ENCODE assay signal across 9 mouse cellular contexts in genomic region chr15:91048951-91049495, GRCm38 (mm10). TPM values are rescaled to one million over a fixed set of nuclear protein-coding genes. Genes with fewer than 3 reads are reported as not detected.
DNase-seq lines count a peak whose midpoint lies in the region; ATAC-seq lines count a peak whose summit lies in the region.
"Had no signal": no experiment of that assay in that cellular context is flagged by ENCODE, and none has a peak within 500 bp of the region (broad histone marks: within the 10 kb centered on the region; RNA-seq: fewer than 3 reads in every experiment).

No protein-coding gene starts in this region.

- no peaks in the 10 kb centered on the region for H3K27me3 ChIP-seq in heart, embryonic 12.5 days (replicated peaks)
- no peaks in the 10 kb centered on the region for H3K27me3 ChIP-seq in forebrain, embryonic 11.5 days (ENCODE audit: control insufficient read depth, insufficient read depth, low read length)
- no peaks in the 10 kb centered on the region for H3K27me3 ChIP-seq in kidney, embryonic 15.5 days
- H3K27me3 ChIP-seq in lung, embryonic 15.5 days: no peaks in the 10 kb centered on the region
- no peaks in the 10 kb centered on the region for H3K27me3 ChIP-seq in stomach, embryonic 15.5 days (replicated peaks)

- peak; percentile 62 for ATAC-seq in heart, embryonic 12.5 days (ENCODE audit: insufficient number of reproducible peaks, low FRiP score)
- peak; percentile 18 for ATAC-seq in forebrain, embryonic 11.5 days (replicated peaks; ENCODE audit: low FRiP score)
- ATAC-seq in kidney, embryonic 15.5 days (replicated peaks; ENCODE audit: low FRiP score): peak; percentile 68
- peak; percentile 69 for ATAC-seq in lung, embryonic 15.5 days (ENCODE audit: borderline replicate concordance, extremely low read depth, low FRiP score, low TSS enrichment)
- peak; percentile 32 for ATAC-seq in stomach, embryonic 15.5 days (ENCODE audit: insufficient read depth, low FRiP score, low read depth)

- no peaks in the 10 kb centered on the region for H3K9me3 ChIP-seq in heart, embryonic 12.5 days (replicated peaks)
- no peaks in the 10 kb centered on the region for H3K9me3 ChIP-seq in forebrain, embryonic 11.5 days (ENCODE audit: control insufficient read depth, low read length)
- no peaks in the 10 kb centered on the region for H3K9me3 ChIP-seq in kidney, embryonic 15.5 days (replicated peaks)
- no peaks in the 10 kb centered on the region for H3K9me3 ChIP-seq in lung, embryonic 15.5 days
- H3K9me3 ChIP-seq in stomach, embryonic 15.5 days: no peaks in the 10 kb centered on the region

- H3K36me3 ChIP-seq in heart, embryonic 12.5 days: no peaks in the 10 kb centered on the region
- no peaks in the 10 kb centered on the region for H3K36me3 ChIP-seq in forebrain, embryonic 11.5 days (ENCODE audit: control insufficient read depth, insufficient read depth, low read length)
- no peaks in the 10 kb centered on the region for H3K36me3 ChIP-seq in kidney, embryonic 15.5 days
- H3K36me3 ChIP-seq in lung, embryonic 15.5 days: no peaks in the 10 kb centered on the region
- H3K36me3 ChIP-seq in stomach, embryonic 15.5 days: no peaks in the 10 kb centered on the region
- H3K36me3 ChIP-seq: G1E had no signal

- peak overlapping the region; percentile 68 for H3K4me3 ChIP-seq in heart, embryonic 12.5 days
- peak overlapping the region; percentile 94 for H3K4me3 ChIP-seq in forebrain, embryonic 11.5 days (ENCODE audit: low read depth, low read length)
- peak overlapping the region; percentile 89 for H3K4me3 ChIP-seq in kidney, embryonic 15.5 days (replicated peaks)
- H3K4me3 ChIP-seq in lung, embryonic 15.5 days: peak overlapping the region; percentile 94
- peak overlapping the region; percentile 92 for H3K4me3 ChIP-seq in stomach, embryonic 15.5 days (replicated peaks)

- H3K4me1 ChIP-seq in heart, embryonic 12.5 days (replicated peaks): 0 out of 2 replicates have a peak, but pooled peaks cover 4% of the 10 kb centered on the region
- H3K4me1 ChIP-seq in forebrain, embryonic 11.5 days (replicated peaks; ENCODE audit: control insufficient read depth, insufficient read depth, low read length): no peaks in the 10 kb centered on the region; the same call in 1 of the 2 replicates
- peaks cover 12% of the 10 kb centered on the region for H3K4me1 ChIP-seq in kidney, embryonic 15.5 days
- peaks cover 10% of the 10 kb centered on the region; the same call in 1 of the 2 replicates for H3K4me1 ChIP-seq in lung, embryonic 15.5 days
- H3K4me1 ChIP-seq in stomach, embryonic 15.5 days: 0 out of 2 replicates have a peak, but pooled peaks cover 2% of the 10 kb centered on the region

- DNase-seq in heart, postnatal 10 days: no peak
- DNase-seq in R1 (ENCODE audit: low read depth, low spot score): peak; percentile 29
- DNase-seq in forebrain, embryonic 11.5 days (ENCODE audit: low spot score): no peak
- no peak for DNase-seq in ovary, postnatal 36 days (ENCODE audit: low spot score)

- peak overlapping the region; percentile 81 for H3K27ac ChIP-seq in heart, embryonic 12.5 days (ENCODE audit: poor library complexity, severe bottlenecking)
- H3K27ac ChIP-seq in forebrain, embryonic 11.5 days (ENCODE audit: low read depth, low read length): peak overlapping the region; percentile 99
- peak overlapping the region; percentile 87 for H3K27ac ChIP-seq in kidney, embryonic 15.5 days
- H3K27ac ChIP-seq in lung, embryonic 15.5 days: peak overlapping the region; percentile 80
- H3K27ac ChIP-seq in stomach, embryonic 15.5 days: peak overlapping the region; percentile 94

- H3K4me2 ChIP-seq in heart, embryonic 12.5 days: peak overlapping the region; percentile 99
- peak overlapping the region; percentile 83 for H3K4me2 ChIP-seq in forebrain, embryonic 11.5 days (ENCODE audit: low read depth, low read length, severe bottlenecking)
- peak overlapping the region; percentile 99 for H3K4me2 ChIP-seq in kidney, embryonic 15.5 days
- H3K4me2 ChIP-seq in lung, embryonic 15.5 days: peak overlapping the region; percentile 96
- H3K4me2 ChIP-seq in stomach, embryonic 15.5 days: peak overlapping the region; percentile 97

- intact Hi-C loops in heart, postnatal 10 days (cut with DNase I): no loop called here

- H3K9ac ChIP-seq in heart, embryonic 12.5 days: peak overlapping the region; percentile 75
- peak overlapping the region; percentile 93 for H3K9ac ChIP-seq in forebrain, embryonic 11.5 days (ENCODE audit: low read length)
- peak overlapping the region; percentile 79 for H3K9ac ChIP-seq in kidney, embryonic 15.5 days
- peak overlapping the region; percentile 68 for H3K9ac ChIP-seq in lung, embryonic 15.5 days
- H3K9ac ChIP-seq in stomach, embryonic 15.5 days: peak overlapping the region; percentile 80

- 2% methylated on average over 47 of the region's 47 CpGs for WGBS in heart, embryonic 12.5 days
- WGBS in forebrain, embryonic 11.5 days: 1% methylated on average over 38 of the region's 47 CpGs
- 1% methylated on average over 47 of the region's 47 CpGs for WGBS in kidney, embryonic 15.5 days
- 1% methylated on average over 40 of the region's 47 CpGs for WGBS in lung, embryonic 15.5 days
- 2% methylated on average over 46 of the region's 47 CpGs for WGBS in stomach, embryonic 15.5 days

RNA-seq across cellular contexts. Expression of gene Kif21a, which starts 0.7 kb away (rescaled TPM):
- 4.8 and 5.7 TPM in 2 replicates for polyA plus RNA-seq in heart, embryonic 12.5 days (2016; fragmentation: Nextera tagmentation; extraction: Ambion mirVana)
- total RNA-seq in heart, postnatal 10 days (2021): 1 to 10 TPM; 7.6 to 8.0 TPM
- 45.3 and 48.8 TPM in 2 replicates for polyA plus RNA-seq in forebrain, embryonic 11.5 days (2014; fragmentation: Nextera tagmentation; extraction: Ambion mirVana)
- polyA plus RNA-seq in kidney, embryonic 15.5 days (2015; fragmentation: Nextera tagmentation; extraction: Ambion mirVana): 7.4 and 8.2 TPM in 2 replicates
- polyA plus RNA-seq in lung, embryonic 15.5 days (2015; fragmentation: Nextera tagmentation; extraction: Ambion mirVana): 6.2 and 6.5 TPM in 2 replicates
- 16.3 and 18.3 TPM in 2 replicates for polyA plus RNA-seq in stomach, embryonic 15.5 days (2015; fragmentation: Nextera tagmentation; extraction: Ambion mirVana)
- total RNA-seq: G1E had no signal
- polyA plus RNA-seq: G1E had no signal

Comparison
In these comparisons a context has a peak if more than half of its experiments do, and no peak if none do; other contexts are left out.
1. ATAC-seq: peak in every context shown above with its lines; median percentile 69 in lung, embryonic 15.5 days; 68 in kidney, embryonic 15.5 days; 62 in heart, embryonic 12.5 days; 32 in stomach, embryonic 15.5 days; 18 in forebrain, embryonic 11.5 days.